Mouse (Mus musculus) myocyte (in vitro differentiated cells): ENCODE measurements at regions not wholly inside any gene's neighbourhood (a gene's known extent, or its start where the extent isn't known, plus 50 kb on each side); places are given as distances from the start of the nearest gene placed in this dataset.

ENCODE experiments used
- CEBPB ChIP-seq: IDR thresholded peaks from 2 replicates; pipeline ENCODE4 v1.6.1; 2011; ENCODE audit warnings: mild to moderate bottlenecking, moderate library complexity; ENCODE audit not compliant: poor library complexity, insufficient read depth, severe bottlenecking
- MAX ChIP-seq: IDR thresholded peaks from one replicate; pipeline ENCODE4 v1.6.1; 2011; ENCODE audit warnings: low read depth, mild to moderate bottlenecking, control low read depth
- MYOD1 ChIP-seq, 3 experiments: IDR thresholded peaks; one replicate each; pipeline ENCODE4 v1.6.1; 2011; ENCODE audit warnings: control low read depth in 2 of 3, low read depth in 2 of 3, mild to moderate bottlenecking in 2 of 3, moderate library complexity in 1 of 3; ENCODE audit not compliant: insufficient read length in 2 of 3, control insufficient read depth in 1 of 3
- POLR2A ChIP-seq: IDR thresholded peaks from one replicate; pipeline ENCODE4 v1.6.1; 2011; ENCODE audit warnings: low read depth, mild to moderate bottlenecking, control low read depth, moderate library complexity; ENCODE audit not compliant: insufficient read length
- TCF12 ChIP-seq: IDR thresholded peaks from one replicate; pipeline ENCODE4 v1.6.1; 2011; ENCODE audit warnings: mild to moderate bottlenecking, control low read depth; ENCODE audit not compliant: poor library complexity, insufficient read depth, severe bottlenecking

- TF ChIP-seq MAX: no peak
- no peak for TF ChIP-seq CEBPB
- no peak for TF ChIP-seq TCF12
- no peak for TF ChIP-seq MYOD1 (IDR thresholded peaks at IDR 0.05; ENCODE audit: control insufficient read depth in 1 of 3, insufficient read length in 2 of 3, low read depth in 2 of 3)
- no peak for TF ChIP-seq POLR2A
Measured at GRCm38 (mm10) chr19:27513535-27513934, 83.9 kb upstream of the Pum3 start.
